Mouse (Mus musculus): ENCODE data around the gene Hist2h3c2. TPM values are rescaled to one million over a fixed set of nuclear protein-coding genes. Genes with fewer than 3 reads are reported as not detected.
"Not testable (repeated sequence)": the region's sequence is repeated elsewhere in the genome, so short reads cannot be mapped to it uniquely, and the experiment has no call there.

Hist2h3c2 gene
- polyA plus RNA-seq, 1 experiment from 2014 or later = 1.8 TPM

GRCm38 (mm10) chr3:96243921-96244572, 5.1 kb upstream of the Hist2h3c2 start:
- Histone ChIP-seq H3K9me3 (replicated peaks; ENCODE audit: control insufficient read depth, low read length) (no peaks in the 10 kb centered on the region), H3K27ac (ENCODE audit: low read depth, low read length) (peak overlapping the region; percentile 94), H3K4me2 (peak overlapping the region; percentile 66), H3K4me3 (ENCODE audit: low read depth, low read length) (peak overlapping the region; percentile 45; the same call in 1 of the 2 replicates), H3K9ac (ENCODE audit: low read depth, low read length) (peak overlapping the region; percentile 79), H3K4me1 (ENCODE audit: control insufficient read depth, insufficient read depth, low read length) (peaks cover 17% of the 10 kb centered on the region), H3K27me3 (ENCODE audit: control insufficient read depth, insufficient read depth, low read length) (no peaks in the 10 kb centered on the region), H3K36me3 (ENCODE audit: control insufficient read depth, insufficient read depth, low read length) (no peaks in the 10 kb centered on the region)
- 75% methylated on average over 7 of the region's 7 CpGs for WGBS (ENCODE audit: insufficient replicate concordance)
- no peak for ATAC-seq (replicated peaks; ENCODE audit: insufficient number of reproducible peaks, low FRiP score, low TSS enrichment)

- Histone ChIP-seq H3K4me2 (peak overlapping the region; percentile 54), H3K4me3 (ENCODE audit: low read depth, low read length) (peak overlapping the region; percentile 21), H3K9ac (ENCODE audit: low read depth, low read length) (peak overlapping the region; percentile 59; the same call in 1 of the 2 replicates), H3K36me3 (ENCODE audit: control insufficient read depth, insufficient read depth, low read length) (no peaks in the 10 kb centered on the region), H3K27ac (ENCODE audit: low read depth, low read length) (peak overlapping the region; percentile 87), H3K9me3 (replicated peaks; ENCODE audit: control insufficient read depth, low read length) (no peaks in the 10 kb centered on the region), H3K4me1 (ENCODE audit: control insufficient read depth, insufficient read depth, low read length) (peaks cover 21% of the 10 kb centered on the region), H3K27me3 (ENCODE audit: control insufficient read depth, insufficient read depth, low read length) (no peaks in the 10 kb centered on the region)
- WGBS (ENCODE audit: insufficient replicate concordance) = 79% methylated on average over 9 of the region's 9 CpGs
- ATAC-seq (replicated peaks; ENCODE audit: insufficient number of reproducible peaks, low FRiP score, low TSS enrichment) = no peak
Observed at GRCm38 (mm10) chr3:96240799-96241197, 1.9 kb upstream of the Hist2h3c2 start.

DNA sequence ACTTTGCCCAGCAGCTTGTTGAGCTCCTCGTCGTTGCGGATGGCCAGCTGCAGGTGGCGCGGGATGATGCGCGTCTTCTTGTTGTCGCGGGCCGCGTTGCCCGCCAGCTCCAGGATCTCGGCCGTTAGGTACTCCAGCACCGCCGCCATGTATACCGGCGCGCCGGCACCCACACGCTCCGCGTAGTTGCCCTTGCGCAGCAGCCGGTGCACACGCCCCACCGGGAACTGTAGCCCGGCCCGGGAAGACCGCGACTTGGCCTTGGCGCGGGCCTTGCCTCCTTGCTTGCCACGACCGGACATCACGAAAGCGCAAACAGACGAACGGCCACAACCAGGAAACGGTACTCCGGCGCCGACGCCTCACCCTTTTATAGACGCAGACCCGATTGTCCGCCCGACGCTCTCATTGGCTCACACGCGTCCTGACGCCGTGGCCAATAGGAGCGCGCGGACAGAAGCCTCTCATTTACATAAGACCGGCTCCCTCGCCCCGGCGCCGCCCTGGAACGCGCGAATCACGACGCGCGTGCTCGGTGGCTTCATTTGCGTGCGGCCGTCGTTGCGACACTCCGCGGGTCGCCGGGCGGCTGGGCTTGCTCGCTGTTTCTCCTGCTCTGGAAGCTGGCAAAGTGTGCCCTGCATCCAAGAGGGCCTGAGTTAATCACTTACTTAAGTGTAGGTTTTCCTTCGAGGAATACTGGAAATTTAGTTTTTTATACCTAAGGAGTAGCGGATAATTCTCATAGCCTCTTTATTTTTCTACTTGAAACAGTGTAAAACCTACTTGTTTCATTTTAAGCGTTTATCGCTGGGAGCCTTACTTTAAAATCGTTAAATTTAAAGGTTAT, 1.2 kb upstream of the Hist2h3c2 start, which contains the start of gene Hist2h2aa2:
Hist2h2aa2 (minus strand) TSS at position 328 of the 850 bp plus-strand sequence.
- H3K4me2 ChIP-seq = peak within 1 kb of the TSS; percentile 54
- peak within 1 kb of the TSS; percentile 32 for H3K4me3 ChIP-seq (ENCODE audit: low read depth, low read length)
- not testable (repeated sequence) for H3K36me3 ChIP-seq (ENCODE audit: control insufficient read depth, insufficient read depth, low read length); H3K27me3 ChIP-seq (ENCODE audit: control insufficient read depth, insufficient read depth, low read length); H3K9me3 ChIP-seq (replicated peaks; ENCODE audit: control insufficient read depth, low read length)
- ATAC-seq (replicated peaks; ENCODE audit: insufficient number of reproducible peaks, low FRiP score, low TSS enrichment) = peak; percentile 81
- peak within 1 kb of the TSS; percentile 59; the same call in 1 of the 2 replicates for H3K9ac ChIP-seq (ENCODE audit: low read depth, low read length)
- peaks cover 21% of the 10 kb centered on the region for H3K4me1 ChIP-seq (ENCODE audit: control insufficient read depth, insufficient read depth, low read length)
- WGBS (ENCODE audit: insufficient replicate concordance) = 4% methylated on average over 29 of the region's 85 CpGs
- H3K27ac ChIP-seq (ENCODE audit: low read depth, low read length) = peak within 1 kb of the TSS; percentile 87

DNA sequence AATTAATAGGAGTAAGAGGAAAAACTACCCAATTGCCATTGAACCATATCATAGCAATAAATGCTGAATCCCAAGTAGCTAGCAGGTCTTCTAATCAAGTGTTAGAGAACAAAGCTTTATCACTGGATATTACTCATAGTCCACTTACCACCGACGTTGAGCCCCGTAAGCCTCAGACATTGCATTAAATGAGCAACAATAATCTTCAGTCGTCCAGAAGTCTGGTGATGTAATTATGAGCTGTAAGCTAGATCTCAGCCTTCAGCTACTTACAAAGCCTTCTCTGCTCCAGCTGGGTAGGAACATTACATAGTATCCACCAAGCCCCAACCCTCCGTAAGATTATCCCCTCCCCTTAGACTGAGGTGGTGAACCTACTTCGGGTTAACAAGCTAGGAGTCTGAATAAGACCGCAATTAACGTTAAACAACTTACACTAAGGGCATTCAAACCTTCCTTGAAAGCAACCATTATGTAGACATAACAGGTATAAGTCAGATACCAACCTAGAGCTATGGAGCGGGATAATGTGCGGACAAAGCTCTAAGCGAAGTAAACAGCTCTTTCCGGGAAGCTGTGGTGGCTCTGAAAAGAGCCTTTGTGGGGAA, 919 bp downstream of the Hist2h3c2 start:
- H3K4me3 ChIP-seq (ENCODE audit: low read depth, low read length) = peak overlapping the region; percentile 59
- H3K4me2 ChIP-seq = peak overlapping the region; percentile 76
- H3K27me3 ChIP-seq (ENCODE audit: control insufficient read depth, insufficient read depth, low read length) = no peaks in the 10 kb centered on the region
- no peak for ATAC-seq (replicated peaks; ENCODE audit: insufficient number of reproducible peaks, low FRiP score, low TSS enrichment)
- no peaks in the 10 kb centered on the region for H3K9me3 ChIP-seq (replicated peaks; ENCODE audit: control insufficient read depth, low read length)
- WGBS (ENCODE audit: insufficient replicate concordance) = under 1% methylated on average over 12 of the region's 12 CpGs
- peak overlapping the region; percentile 84 for H3K9ac ChIP-seq (ENCODE audit: low read depth, low read length)
- peaks cover 11% of the 10 kb centered on the region for H3K4me1 ChIP-seq (ENCODE audit: control insufficient read depth, insufficient read depth, low read length)
- no peaks in the 10 kb centered on the region for H3K36me3 ChIP-seq (ENCODE audit: control insufficient read depth, insufficient read depth, low read length)
- peak overlapping the region; percentile 83 for H3K27ac ChIP-seq (ENCODE audit: low read depth, low read length)

- Histone ChIP-seq H3K4me3 (ENCODE audit: low read depth, low read length) (peak overlapping the region; percentile 59), H3K27me3 (ENCODE audit: control insufficient read depth, insufficient read depth, low read length) (no peaks in the 10 kb centered on the region), H3K9me3 (replicated peaks; ENCODE audit: control insufficient read depth, low read length) (no peaks in the 10 kb centered on the region), H3K4me2 (peak overlapping the region; percentile 76), H3K4me1 (ENCODE audit: control insufficient read depth, insufficient read depth, low read length) (peaks cover 11% of the 10 kb centered on the region), H3K36me3 (ENCODE audit: control insufficient read depth, insufficient read depth, low read length) (no peaks in the 10 kb centered on the region), H3K27ac (ENCODE audit: low read depth, low read length) (peak overlapping the region; percentile 83), H3K9ac (ENCODE audit: low read depth, low read length) (peak overlapping the region; percentile 84)
- 32% methylated on average over 7 of the region's 7 CpGs for WGBS (ENCODE audit: insufficient replicate concordance)
- ATAC-seq (replicated peaks; ENCODE audit: insufficient number of reproducible peaks, low FRiP score, low TSS enrichment) = no peak
Observed at GRCm38 (mm10) chr3:96237335-96237903, 1.5 kb downstream of the Hist2h3c2 start.

GRCm38 (mm10) chr3:96236834-96237334, 2.0 kb downstream of the Hist2h3c2 start:
- H3K9ac ChIP-seq (ENCODE audit: low read depth, low read length) = peak overlapping the region; percentile 84; the same call in 1 of the 2 replicates
- no peaks in the 10 kb centered on the region for H3K9me3 ChIP-seq (replicated peaks; ENCODE audit: control insufficient read depth, low read length)
- WGBS (ENCODE audit: insufficient replicate concordance) = 76% methylated on average over 4 of the region's 4 CpGs
- H3K4me1 ChIP-seq (ENCODE audit: control insufficient read depth, insufficient read depth, low read length) = peaks cover 11% of the 10 kb centered on the region
- H3K4me2 ChIP-seq = peak overlapping the region; percentile 76
- no peaks in the 10 kb centered on the region for H3K27me3 ChIP-seq (ENCODE audit: control insufficient read depth, insufficient read depth, low read length)
- H3K27ac ChIP-seq (ENCODE audit: low read depth, low read length) = no peak overlapping the region
- no peak for ATAC-seq (replicated peaks; ENCODE audit: insufficient number of reproducible peaks, low FRiP score, low TSS enrichment)
- no peaks in the 10 kb centered on the region for H3K36me3 ChIP-seq (ENCODE audit: control insufficient read depth, insufficient read depth, low read length)
- H3K4me3 ChIP-seq (ENCODE audit: low read depth, low read length) = peak overlapping the region; percentile 59

- peaks cover 11% of the 10 kb centered on the region for H3K4me1 ChIP-seq (ENCODE audit: control insufficient read depth, insufficient read depth, low read length)
- H3K9me3 ChIP-seq (replicated peaks; ENCODE audit: control insufficient read depth, low read length) = no peaks in the 10 kb centered on the region
- H3K4me2 ChIP-seq = no peak overlapping the region
- ATAC-seq (replicated peaks; ENCODE audit: insufficient number of reproducible peaks, low FRiP score, low TSS enrichment) = no peak
- no peak overlapping the region for H3K4me3 ChIP-seq (ENCODE audit: low read depth, low read length)
- H3K27ac ChIP-seq (ENCODE audit: low read depth, low read length) = no peak overlapping the region
- H3K27me3 ChIP-seq (ENCODE audit: control insufficient read depth, insufficient read depth, low read length) = no peaks in the 10 kb centered on the region
- no peak overlapping the region for H3K9ac ChIP-seq (ENCODE audit: low read depth, low read length)
- H3K36me3 ChIP-seq (ENCODE audit: control insufficient read depth, insufficient read depth, low read length) = no peaks in the 10 kb centered on the region
- WGBS (ENCODE audit: insufficient replicate concordance) = 46% methylated on average over 3 of the region's 3 CpGs
Observed at GRCm38 (mm10) chr3:96235836-96236235, 3.1 kb downstream of the Hist2h3c2 start.

DNA sequence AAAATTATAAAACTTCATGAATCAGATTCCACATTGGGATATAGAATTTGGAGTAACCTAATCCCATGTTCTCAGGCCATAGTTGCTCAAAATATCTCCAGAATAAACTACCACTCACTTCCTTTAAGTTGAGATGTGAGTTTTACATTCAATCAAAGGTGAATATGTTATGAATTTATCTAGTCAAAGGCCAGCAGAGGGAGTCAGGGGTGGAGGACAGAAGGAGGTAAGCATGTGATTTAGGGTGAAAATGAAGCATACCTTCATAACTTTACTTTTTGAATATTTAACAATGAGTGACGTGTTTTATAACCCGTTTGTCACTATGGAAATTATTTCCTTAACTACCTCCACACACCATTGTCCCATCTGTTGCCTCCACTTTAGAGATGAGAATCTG, 4.0 kb downstream of the Hist2h3c2 start:
- no peak for ATAC-seq (replicated peaks; ENCODE audit: insufficient number of reproducible peaks, low FRiP score, low TSS enrichment)
- Histone ChIP-seq H3K36me3 (ENCODE audit: control insufficient read depth, insufficient read depth, low read length) (no peaks in the 10 kb centered on the region), H3K9me3 (replicated peaks; ENCODE audit: control insufficient read depth, low read length) (no peaks in the 10 kb centered on the region), H3K4me3 (ENCODE audit: low read depth, low read length) (no peak overlapping the region), H3K4me2 (no peak overlapping the region), H3K27ac (ENCODE audit: low read depth, low read length) (no peak overlapping the region), H3K27me3 (ENCODE audit: control insufficient read depth, insufficient read depth, low read length) (no peaks in the 10 kb centered on the region), H3K9ac (ENCODE audit: low read depth, low read length) (no peak overlapping the region), H3K4me1 (ENCODE audit: control insufficient read depth, insufficient read depth, low read length) (peaks cover 9% of the 10 kb centered on the region)
- WGBS (ENCODE audit: insufficient replicate concordance) = 88% methylated on average over 2 of the region's 2 CpGs
